Mouse (Mus musculus) mouse trophoblast stem cell (cell line): ENCODE results near the gene Ikzf5.

Experiments
- in situ Hi-C, 2 experiments: fragments of 300-500 bp; cut with MseI, MboI; formaldehyde crosslinking; loops; 2 replicates in 1 of 2; 3 replicates in 1 of 2; pipeline ENCODE4 v1.15.1; 2025

Ikzf5 gene

DNA sequence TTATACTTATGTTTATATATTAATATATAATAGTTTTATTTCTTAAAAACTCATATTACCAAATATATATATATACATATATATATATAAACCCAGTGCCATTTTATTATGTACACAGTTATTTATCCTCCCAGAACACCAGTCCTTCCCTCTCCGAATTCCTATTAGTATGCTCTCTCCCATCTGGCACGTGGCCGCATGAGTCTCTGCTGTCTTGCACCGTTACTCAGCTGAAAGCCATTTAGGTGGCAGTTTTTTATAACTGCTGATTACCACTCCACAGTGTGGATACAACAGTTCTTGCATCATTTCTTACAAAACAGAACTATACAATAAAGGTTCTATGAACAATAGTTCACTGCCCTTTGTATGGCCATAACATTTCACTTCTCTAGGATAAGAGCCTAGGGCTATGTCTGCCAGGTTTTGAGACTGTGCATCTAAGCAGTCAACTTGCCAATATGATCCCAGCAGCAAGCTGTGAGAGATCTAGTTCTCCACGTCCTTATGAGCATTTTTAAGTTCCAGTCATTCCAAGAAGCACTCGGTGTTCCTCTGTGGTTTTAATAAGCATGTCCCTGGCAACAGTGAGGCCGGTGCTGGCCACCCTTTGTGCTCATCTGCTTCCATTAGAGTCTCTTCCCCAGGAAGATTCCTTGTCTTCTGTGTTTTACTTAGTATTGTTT lies 64.3 kb downstream of the Ikzf5 start:
- in situ Hi-C loops: no loop called here
